Mouse (Mus musculus) left cerebral cortex, adult 9 months (tissue): ENCODE measurements at regions not wholly inside any gene's neighbourhood (a gene's known extent, or its start where the extent isn't known, plus 50 kb on each side); places are given as distances from the start of the nearest gene placed in this dataset.

ENCODE experiments used
- DNase-seq, 2 experiments: peaks; one replicate each; pipeline ENCODE4 v3.0.0; 2022; ENCODE audit warnings: low spot score in 2 of 2

- peak in 1 of 2 experiments; percentile 5 for DNase-seq
Observed at GRCm38 (mm10) chr1:128679005-128679980, 87.2 kb upstream of the Cxcr4 start.

- DNase-seq = no peak
Observed at GRCm38 (mm10) chr1:128675538-128675937, 83.4 kb upstream of the Cxcr4 start.

- no peak for DNase-seq
Observed at GRCm38 (mm10) chr1:128672306-128672705, 80.2 kb upstream of the Cxcr4 start.

- no peak for DNase-seq
Observed at GRCm38 (mm10) chr1:128671495-128671894, 79.4 kb upstream of the Cxcr4 start.

GRCm38 (mm10) chr1:128671016-128671415, 78.9 kb upstream of the Cxcr4 start:
- DNase-seq = no peak

GRCm38 (mm10) chr1:128669241-128669666, 77.2 kb upstream of the Cxcr4 start:
- DNase-seq = no peak

- no peak for DNase-seq
Observed at GRCm38 (mm10) chr1:128668718-128669117, 76.6 kb upstream of the Cxcr4 start.

- no peak for DNase-seq
Observed at GRCm38 (mm10) chr1:128667121-128667762, 75.1 kb upstream of the Cxcr4 start.

GRCm38 (mm10) chr1:128663207-128663606, 71.1 kb upstream of the Cxcr4 start:
- DNase-seq = no peak

- DNase-seq = peak in 1 of 2 experiments; percentile 25
Observed at GRCm38 (mm10) chr1:128659857-128660256, 67.8 kb upstream of the Cxcr4 start.

- no peak for DNase-seq
Observed at GRCm38 (mm10) chr1:128658802-128659201, 66.7 kb upstream of the Cxcr4 start.

GRCm38 (mm10) chr1:128654099-128654862, 62.2 kb upstream of the Cxcr4 start:
- no peak for DNase-seq

GRCm38 (mm10) chr1:128650596-128650995, 58.5 kb upstream of the Cxcr4 start:
- no peak for DNase-seq

- no peak for DNase-seq
Observed at GRCm38 (mm10) chr1:128649490-128650178, 57.5 kb upstream of the Cxcr4 start.

- no peak for DNase-seq
Observed at GRCm38 (mm10) chr1:128643316-128643776, 51.3 kb upstream of the Cxcr4 start.

GRCm38 (mm10) chr1:128642212-128642611, 50.1 kb upstream of the Cxcr4 start:
- no peak for DNase-seq
